Mouse (Mus musculus) CH12F3 (cell line): ENCODE measurements around the gene Sorbs2.

ENCODE experiments used
- in situ Hi-C: fragments of 300-500 bp; cut with MboI; formaldehyde crosslinking; loops from 2 replicates; pipeline ENCODE4 v1.14.3; 2020; ENCODE audit warnings: low sequenced_read_pairs

The Sorbs2 gene

DNA sequence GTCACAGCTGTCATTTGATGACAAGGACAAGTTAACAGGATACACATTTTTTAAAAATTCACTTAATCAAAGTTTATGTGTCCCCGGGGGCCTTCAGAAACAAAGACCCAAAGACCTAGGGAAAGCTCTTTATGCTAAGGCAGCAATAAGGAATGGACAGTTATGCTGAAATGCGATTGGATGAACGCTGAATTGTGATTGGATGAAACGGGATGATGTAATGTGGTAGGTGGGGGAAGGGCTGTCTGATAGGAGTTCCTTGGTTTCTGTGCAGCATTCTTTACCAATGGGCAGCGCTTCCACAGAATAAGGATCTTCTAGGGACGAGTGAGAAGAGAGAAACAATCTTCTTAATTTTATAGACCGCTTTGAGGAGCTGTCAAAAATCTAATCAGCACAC lies 108.0 kb downstream of the Sorbs2 start:
- in situ Hi-C loops: no loop called here

DNA sequence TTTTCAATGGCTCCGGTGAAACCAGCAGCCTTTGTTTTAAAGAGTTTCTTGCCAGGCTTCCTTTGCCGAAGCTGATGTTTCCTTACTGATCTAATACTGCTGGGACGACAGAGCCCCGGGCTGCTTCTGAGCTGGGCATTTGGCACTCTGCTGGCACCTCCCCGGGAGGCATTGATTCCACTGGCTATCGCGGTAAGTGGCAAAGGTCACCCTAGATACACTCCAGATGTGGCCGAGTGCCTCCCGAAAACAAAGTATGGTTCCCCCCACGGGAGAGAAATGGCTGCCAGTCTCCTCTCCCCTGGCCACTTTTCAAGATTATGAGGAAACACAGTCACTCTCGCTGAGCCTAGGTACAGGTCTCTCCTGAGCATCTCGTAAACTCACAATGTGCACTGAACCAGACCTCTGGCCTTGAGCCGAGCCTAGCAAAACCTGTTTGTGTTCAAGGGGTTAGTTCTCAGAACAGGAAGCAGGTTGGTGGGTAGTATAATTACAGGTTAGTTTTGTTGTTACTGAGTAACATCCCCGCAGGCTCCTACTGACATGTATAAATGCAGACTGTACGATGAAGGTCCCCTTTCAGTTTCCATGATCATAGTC lies 114.1 kb downstream of the Sorbs2 start:
- in situ Hi-C loops: no loop called here

DNA sequence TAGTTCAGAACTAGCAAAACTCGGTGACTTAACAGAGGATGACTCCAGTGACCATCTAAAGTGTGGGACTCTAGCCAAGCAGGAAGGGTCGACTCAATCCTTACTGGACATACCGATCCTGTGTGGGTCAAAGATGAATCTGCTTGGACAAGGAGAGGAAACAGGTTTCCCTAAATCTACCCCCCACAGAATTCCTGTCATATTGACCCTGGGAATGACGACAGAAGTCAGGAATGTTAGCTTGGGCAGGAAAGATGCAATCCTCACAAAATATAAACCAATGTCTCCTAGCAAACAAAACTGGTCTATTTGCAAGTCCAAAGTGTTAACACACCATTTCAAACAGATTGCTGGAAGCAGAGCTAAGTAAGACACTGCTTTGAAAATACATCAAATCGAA lies 118.8 kb downstream of the Sorbs2 start:
- in situ Hi-C loops: no loop called here

DNA sequence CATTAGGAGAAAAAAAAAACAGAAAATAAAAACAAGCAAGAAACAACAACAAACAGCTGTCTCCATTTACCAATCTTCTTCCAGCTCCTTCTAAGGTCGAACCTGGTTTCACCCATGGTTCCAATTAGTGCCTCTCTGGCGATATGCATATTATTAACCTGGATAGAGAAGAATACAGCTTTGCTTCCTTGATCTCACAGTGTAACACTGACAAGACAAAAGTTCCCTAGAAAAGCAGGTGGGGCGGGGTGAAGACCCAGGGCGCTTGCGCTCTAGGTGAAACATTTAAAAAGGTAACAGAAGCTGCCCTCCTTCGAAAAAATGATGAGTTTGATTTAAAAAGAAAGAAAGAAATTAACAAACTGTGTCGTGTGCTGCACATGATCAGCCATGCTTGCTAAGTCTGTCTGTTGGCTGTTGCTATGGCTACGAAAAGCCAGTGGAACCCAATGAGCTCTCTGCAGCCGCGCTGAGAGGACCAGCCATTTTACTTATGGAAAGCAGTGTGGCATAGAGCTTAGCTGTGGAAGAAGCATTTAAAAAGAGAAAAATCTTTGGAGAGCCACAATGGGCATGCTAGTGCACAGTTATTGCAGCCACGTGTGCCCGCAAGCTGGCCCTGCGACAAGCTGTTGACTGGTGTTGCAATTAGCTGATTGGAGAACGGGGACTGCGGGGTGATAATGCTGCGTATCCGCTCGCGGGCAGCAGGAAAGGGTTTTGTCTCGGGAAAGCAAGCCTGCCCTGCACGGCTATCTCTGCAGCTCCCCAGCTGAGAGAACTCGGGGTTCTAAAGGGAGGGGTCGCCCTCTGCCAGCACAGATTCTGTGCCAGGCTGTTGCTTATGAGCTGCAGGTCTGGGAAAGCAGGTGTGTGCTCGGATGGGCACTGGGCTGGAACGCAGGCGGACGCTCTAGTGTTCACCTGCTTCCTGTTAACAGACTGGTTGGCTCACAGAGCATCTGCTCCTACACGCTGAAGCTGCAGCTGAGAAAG lies 120.0 kb downstream of the Sorbs2 start:
- in situ Hi-C loops: no loop called here

DNA sequence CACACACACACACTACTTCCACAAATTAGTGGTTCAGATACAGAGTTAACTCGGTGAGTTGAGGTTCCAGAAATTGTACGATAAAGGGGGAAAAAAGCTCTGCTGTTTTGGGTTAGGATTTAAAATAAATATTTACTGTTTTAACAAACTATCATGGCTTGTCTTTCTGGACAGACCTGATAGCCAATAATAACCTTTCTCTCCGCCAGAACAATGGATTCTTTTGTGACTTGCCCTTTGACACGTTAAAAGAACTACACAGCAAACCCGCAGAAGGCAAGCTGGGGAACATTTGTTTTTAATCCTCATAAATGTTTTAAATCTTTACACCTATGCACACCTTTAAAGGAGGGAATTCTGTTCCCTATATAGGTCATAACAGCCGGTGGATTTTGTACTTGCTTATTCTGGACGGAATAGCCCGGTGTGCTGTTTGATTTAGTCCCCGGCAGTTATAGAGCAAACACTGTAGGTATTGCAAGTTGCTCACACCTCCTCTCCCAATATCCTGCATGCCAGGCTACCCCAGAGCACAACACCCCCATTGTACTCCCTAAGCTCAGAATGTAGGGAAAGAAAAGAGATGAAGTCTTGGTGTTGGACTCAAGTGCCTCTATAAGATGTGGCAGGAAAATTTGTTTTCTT lies 121.0 kb downstream of the Sorbs2 start:
- in situ Hi-C loops: no loop called here

DNA sequence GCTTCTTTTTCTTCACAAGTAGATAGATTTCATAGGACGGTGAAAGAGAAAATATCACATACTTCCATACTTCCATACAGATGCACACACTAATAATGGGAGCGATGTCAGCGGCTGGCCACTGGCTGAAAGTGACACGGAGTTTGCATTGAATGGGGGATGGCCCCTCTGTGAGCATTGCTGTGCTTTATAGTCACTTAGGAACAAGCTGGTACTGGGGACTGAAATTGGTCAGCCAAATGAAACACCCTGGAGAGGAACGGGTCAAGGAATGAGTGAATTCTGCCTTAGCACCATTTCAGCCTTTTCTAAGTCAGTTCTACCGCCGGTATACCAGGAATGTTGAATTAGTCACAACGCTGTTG lies 121.5 kb downstream of the Sorbs2 start:
- in situ Hi-C loops: no loop called here

DNA sequence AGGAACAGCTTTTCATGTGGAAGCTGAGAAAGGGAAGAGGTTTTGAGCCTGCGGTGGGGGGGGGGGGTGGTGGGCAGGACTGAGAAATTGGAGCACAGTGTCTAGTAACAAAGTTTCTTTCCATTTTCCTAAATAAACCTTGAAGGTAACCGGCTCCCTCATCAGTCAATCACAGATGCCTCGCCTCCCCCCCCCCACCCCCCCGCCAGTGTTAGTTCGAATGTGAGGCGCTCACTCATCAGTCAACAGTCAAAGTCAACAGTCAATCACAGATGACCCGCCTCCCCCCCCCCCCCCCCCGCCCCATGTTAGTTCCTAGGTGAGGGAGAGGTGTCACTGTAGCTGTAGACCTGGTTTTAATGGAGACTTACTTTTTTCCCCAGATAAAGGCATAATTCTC lies 123.4 kb downstream of the Sorbs2 start:
- in situ Hi-C loops: no loop called here

DNA sequence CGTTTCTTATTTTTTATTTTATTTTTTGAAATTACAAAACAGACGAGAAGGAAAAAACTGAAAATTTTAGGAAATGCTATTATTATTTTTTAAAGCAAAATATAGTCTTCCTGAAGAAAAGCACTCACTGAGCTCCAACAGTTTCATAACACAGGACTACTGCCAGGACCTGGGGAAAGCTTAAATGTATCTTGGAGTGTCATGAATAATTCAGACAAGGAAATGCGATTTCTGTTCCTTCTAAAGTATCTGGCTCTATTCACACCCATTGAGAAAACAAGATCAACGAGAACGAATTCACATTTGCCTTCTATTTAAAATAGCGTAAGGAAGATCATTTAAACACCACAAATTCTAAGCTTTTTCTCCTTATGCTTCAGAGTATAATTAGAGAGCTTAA lies 127.6 kb downstream of the Sorbs2 start:
- in situ Hi-C loops: no loop called here

DNA sequence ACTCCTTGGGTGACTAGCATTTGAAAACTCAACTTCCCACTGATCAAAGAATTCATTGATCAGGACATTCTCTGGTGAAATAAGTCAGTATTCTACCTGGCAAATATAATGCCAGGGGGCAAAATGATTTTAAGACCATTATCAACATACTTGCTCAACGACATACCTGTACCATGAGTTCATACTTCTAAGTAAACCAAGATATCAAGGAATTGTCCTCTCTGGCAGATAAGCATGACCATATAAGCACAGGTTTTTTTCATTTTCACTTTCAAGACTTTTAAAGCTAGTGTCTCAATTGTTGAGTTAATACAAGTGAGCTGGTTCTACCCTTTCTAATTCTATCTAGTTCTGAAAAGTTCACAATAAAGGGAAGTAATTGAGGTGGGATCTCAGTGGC lies 130.2 kb downstream of the Sorbs2 start:
- in situ Hi-C loops: no loop called here

DNA sequence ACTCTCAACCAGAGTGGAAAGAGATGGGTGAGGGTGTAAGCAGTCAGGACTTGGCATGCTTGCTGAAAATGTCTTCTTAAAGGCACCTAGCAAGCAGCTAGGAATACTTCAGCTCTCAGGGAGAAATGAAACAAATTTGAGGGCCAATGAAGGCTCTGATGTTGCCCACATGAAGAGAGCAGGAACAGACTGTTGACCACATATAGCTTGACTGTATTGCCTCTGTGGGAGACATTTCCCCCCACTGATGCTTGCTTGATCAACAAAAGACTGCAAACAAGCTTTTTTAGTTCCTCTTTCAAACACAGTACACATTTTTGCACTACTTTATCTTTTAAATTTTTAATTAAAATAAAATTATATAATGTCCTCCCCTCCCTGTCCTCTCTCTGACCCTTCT lies 131.9 kb downstream of the Sorbs2 start:
- in situ Hi-C loops: no loop called here

DNA sequence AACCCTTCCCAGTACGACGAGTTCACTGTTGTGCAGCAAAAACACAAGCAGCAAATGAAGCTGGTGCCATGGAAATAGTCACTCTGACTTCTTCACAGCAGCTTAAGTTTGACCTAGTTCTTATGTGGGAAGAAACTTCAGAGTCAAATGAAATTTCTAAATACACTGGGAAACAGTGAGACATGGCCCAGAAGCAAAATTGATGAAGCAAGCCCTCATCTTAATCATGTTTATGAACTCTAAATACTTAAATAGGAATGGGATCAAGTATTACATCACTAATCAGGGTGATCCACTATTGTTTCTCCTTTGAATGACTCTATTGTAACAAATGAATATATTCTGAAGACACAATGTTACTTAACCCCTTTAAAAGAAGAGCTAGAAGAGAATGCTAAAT lies 137.1 kb downstream of the Sorbs2 start:
- in situ Hi-C loops: no loop called here

DNA sequence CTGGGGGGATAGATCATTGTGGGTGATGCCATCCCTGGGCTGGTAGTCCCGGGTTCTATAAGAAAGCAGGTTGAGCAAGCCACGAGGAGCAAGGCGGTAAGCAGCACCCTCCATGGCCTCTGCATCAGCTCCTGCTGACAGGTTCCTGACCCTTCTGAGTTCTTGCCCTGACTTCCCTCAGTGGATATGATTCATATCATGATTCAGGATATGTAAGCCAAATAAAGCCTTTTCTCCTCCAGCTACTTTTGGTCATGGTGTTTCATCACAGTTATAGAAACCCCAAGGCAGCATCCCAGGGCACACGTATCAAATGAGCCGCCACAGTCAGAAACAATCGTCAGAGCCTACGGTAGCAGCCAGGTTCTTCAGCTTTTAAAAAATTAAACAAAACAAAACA lies 141.5 kb downstream of the Sorbs2 start:
- in situ Hi-C loops: no loop called here

DNA sequence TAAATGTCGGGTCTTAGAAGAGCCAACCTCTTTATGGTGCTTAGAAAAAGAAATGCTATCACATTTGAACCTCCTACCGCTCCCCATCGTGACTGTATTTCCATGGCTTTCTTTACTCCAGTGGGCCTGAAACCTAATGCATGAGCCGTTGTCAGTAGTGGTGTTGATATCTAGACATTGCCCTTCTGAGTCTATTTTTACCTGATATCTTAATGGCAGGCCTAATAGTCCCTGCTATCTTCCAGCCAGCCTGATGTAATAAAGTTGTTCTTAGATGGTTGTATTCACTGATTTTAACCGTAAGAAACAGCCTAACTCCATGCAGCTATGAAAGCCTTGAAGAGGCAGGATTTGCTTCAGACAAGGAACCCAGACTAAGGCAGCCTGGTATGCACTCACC lies 142.4 kb downstream of the Sorbs2 start:
- in situ Hi-C loops: no loop called here

DNA sequence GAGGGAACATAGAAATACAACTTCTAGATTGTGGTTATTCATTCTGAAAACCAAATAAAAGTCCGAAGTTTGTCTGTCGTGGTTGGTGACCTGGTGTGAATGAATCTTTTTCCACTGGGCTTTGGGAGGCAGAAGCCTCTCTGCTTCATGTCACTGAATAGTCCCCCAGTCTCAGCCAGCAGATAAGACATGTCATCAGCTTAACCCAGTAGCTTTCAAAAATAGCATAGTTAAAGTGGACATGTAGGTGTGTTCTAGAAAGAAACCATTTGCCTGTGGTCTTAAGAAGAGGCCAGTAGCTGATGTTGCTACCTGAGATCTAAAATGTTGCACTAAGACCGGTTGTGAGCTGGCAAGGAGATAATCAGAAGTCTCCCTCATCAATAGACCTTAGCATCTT lies 150.4 kb downstream of the Sorbs2 start:
- in situ Hi-C loops: no loop called here

DNA sequence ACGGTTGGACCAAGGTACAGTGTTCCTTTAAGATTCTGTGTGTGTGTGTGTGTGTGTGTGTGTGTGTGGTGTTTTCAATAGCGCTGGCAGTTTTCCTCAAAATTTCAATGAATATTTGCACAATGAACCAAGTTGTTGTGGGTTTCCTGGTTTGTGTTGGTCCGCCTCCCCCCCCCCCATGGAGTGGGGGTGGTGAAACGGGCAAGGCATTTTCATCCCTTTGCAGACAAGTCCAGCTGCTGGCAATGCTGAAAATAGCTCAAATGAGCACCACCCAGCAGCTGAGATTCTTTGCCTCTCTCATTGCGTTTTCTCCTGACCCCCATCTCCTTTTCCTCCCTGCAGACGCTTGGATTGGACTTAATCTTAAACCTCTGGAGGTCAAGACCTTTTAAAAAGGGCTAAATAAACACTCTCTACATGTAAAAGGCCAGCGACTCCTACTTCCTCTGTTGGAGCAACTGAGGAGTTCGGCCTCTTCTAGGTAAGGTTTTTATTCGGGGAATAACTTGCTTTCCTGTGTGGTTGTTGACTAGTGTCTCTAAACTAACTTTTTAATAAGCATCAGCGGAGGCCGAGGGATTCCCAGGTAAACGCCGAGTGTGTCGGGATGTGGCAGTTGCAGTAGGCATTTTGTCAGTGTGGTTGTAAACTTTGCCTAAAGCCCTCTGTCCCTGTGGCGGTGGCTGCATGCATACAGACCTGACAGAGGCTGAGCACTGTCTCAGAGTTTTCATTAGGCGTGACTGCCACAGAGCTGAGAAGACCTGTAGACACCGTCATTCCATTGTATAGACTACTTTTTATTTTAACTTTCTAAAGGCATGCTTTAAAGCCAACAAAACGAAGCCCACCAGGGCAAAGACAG lies 151.1 kb downstream of the Sorbs2 start:
- in situ Hi-C loops: no loop called here

DNA sequence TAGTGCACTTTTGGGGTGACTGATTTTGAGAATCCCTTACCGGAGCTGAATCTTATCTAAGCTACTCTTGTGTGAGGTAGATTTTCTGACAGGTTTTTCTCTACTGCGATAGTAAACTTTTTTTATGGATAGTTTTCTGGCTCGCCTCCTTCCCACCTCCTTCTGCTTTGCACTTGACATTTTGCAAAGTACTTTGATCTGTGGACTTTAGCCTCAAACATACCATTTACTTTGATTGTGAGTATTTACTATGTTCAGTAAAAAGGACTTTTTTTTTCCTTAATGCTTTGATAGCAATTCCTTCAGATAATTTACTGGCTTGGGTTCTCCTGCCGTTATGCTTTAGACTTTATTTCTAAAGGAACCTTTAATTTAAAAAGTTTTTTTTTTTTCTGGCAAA lies 151.9 kb downstream of the Sorbs2 start:
- in situ Hi-C loops: no loop called here

DNA sequence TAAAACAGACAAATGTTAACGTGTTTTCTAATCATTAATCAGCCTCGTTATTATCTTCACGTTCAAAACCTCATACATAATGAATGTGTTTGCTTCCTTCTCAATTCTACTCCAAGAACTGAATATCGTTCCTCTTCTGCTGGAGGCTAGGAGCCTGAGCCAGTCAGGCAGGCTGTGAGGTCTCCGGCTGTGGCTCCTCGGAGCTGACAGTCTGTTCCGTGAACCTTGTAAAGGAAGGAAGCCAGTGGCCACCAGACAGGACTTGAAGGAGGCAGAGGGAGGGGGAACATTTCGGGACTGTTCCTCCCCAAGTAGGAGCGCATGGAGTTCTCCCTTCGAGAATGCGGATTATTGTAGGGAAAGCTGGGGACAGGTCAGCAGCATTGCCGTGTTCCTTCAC lies 153.0 kb downstream of the Sorbs2 start:
- in situ Hi-C loops: no loop called here

DNA sequence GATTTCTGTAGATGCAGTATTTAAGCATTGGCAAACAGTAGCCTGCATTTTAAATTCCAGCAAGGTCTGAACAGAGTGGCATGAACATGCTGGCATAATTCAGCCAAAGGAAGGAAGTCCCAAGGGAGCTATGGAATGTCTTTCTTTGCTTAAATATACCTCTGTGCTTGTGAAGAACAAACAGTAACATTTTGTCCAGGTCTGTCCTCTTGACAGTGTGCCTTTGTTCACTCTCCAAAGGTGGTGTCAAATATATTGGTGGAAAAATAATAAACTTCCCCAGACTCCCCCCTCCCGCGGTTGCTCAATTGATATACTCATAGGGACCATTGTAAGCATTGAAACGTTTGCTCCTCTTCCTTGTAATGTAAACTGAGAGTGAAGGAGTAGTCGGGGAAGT lies 154.0 kb downstream of the Sorbs2 start:
- in situ Hi-C loops: no loop called here

DNA sequence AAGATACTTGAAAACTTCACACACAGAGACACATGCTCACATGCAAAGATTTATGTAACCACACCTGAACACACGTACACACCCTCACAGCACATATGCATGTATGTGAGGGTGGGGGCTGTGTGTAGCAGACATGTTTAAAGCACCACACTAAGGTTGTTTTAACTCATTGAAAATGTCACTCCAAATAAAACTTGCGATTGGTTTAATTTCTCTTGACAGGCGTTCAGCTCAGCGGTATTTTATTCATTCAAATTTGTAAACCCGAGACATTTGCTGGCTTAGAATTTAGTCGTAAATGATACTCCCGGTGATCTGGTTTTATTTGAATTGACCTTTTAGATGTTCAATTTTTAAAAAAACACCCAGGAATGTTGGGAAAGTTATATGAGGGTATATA lies 158.6 kb downstream of the Sorbs2 start:
- in situ Hi-C loops: no loop called here

DNA sequence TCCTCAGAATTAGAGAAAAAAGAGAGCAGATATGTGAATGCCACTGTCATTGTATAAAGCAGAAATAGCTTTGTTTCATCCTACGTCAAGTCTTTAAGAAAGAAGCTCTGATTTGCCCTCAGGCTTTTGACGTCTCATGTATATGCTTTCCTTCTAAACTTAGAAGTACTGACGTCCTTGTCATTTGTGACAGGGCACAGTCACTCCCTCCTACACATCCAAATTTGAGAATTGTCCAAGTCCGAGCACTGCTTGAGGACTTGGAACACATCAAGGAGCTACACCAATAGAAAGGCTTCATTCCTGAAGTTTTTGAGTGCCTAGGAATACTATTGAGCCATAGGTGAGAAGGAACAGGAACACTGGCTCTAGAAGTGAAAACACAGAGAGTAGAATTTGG lies 165.6 kb downstream of the Sorbs2 start:
- in situ Hi-C loops: no loop called here

DNA sequence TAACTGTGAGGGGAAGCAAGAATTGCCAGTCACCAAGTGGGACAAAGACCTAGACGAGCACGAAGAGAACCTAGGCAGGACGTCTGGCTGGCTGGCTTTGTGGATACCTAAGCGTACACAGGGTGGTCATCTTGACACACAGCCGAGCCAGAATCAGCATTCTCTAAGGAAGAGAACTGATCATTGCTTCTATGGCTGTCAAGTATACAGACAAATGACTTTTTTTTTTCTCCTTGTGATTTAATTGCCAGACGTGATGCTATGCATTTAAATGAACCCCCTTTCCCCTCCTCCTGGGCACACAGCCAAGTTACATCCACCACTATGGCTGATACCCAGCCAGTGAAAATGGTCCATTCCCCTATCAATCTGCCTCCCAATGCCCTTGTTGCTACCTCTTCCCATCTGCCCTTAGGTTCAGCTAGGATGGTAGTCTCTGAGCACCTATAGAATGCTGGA lies 168.3 kb downstream of the Sorbs2 start:
- in situ Hi-C loops: no loop called here
